Mouse (Mus musculus): ENCODE measurements around the gene Tada2a. TPM values are rescaled to one million over a fixed set of nuclear protein-coding genes. Genes with fewer than 3 reads are reported as not detected.

Tada2a gene
- polyA plus RNA-seq, 1 experiment from 2014 or later = 40.2 TPM

- Histone ChIP-seq H3K4me1 (replicated peaks; ENCODE audit: control insufficient read depth, insufficient read depth, low read length) (no peaks in the 10 kb centered on the region), H3K27me3 (replicated peaks; ENCODE audit: control insufficient read depth, insufficient read depth, low read length) (no peaks in the 10 kb centered on the region), H3K9me3 (ENCODE audit: control insufficient read depth, low read length) (no peaks in the 10 kb centered on the region), H3K36me3 (ENCODE audit: control insufficient read depth, insufficient read depth) (peaks cover 28% of the 10 kb centered on the region), H3K4me2 (ENCODE audit: low read length) (no peak overlapping the region), H3K9ac (replicated peaks; ENCODE audit: low read depth, low read length) (no peak overlapping the region), H3K4me3 (replicated peaks; ENCODE audit: low read length) (no peak overlapping the region), H3K27ac (ENCODE audit: low read length) (no peak overlapping the region)
- WGBS = 92% methylated on average over 4 of the region's 4 CpGs
- no peak for ATAC-seq
Measured at GRCm38 (mm10) chr11:84117431-84117830, 12.0 kb downstream of the Tada2a start.

- no peak overlapping the region for H3K4me3 ChIP-seq (replicated peaks; ENCODE audit: low read length)
- no peaks in the 10 kb centered on the region for H3K9me3 ChIP-seq (ENCODE audit: control insufficient read depth, low read length)
- H3K9ac ChIP-seq (replicated peaks; ENCODE audit: low read depth, low read length) = no peak overlapping the region
- no peak overlapping the region for H3K4me2 ChIP-seq (ENCODE audit: low read length)
- WGBS = 64% methylated on average over 2 of the region's 2 CpGs
- H3K27ac ChIP-seq (ENCODE audit: low read length) = no peak overlapping the region
- no peaks in the 10 kb centered on the region for H3K27me3 ChIP-seq (replicated peaks; ENCODE audit: control insufficient read depth, insufficient read depth, low read length)
- H3K4me1 ChIP-seq (replicated peaks; ENCODE audit: control insufficient read depth, insufficient read depth, low read length) = no peaks in the 10 kb centered on the region
- peaks cover 27% of the 10 kb centered on the region for H3K36me3 ChIP-seq (ENCODE audit: control insufficient read depth, insufficient read depth)
- ATAC-seq = no peak
Measured at GRCm38 (mm10) chr11:84116221-84116620, 13.2 kb downstream of the Tada2a start.

GRCm38 (mm10) chr11:84115646-84116045 lies 13.8 kb downstream of the Tada2a start:
- Histone ChIP-seq H3K4me1 (replicated peaks; ENCODE audit: control insufficient read depth, insufficient read depth, low read length) (no peaks in the 10 kb centered on the region), H3K4me3 (replicated peaks; ENCODE audit: low read length) (no peak overlapping the region), H3K4me2 (ENCODE audit: low read length) (no peak overlapping the region), H3K9ac (replicated peaks; ENCODE audit: low read depth, low read length) (no peak overlapping the region), H3K27ac (ENCODE audit: low read length) (no peak overlapping the region), H3K36me3 (ENCODE audit: control insufficient read depth, insufficient read depth) (peaks cover 24% of the 10 kb centered on the region), H3K27me3 (replicated peaks; ENCODE audit: control insufficient read depth, insufficient read depth, low read length) (no peaks in the 10 kb centered on the region), H3K9me3 (ENCODE audit: control insufficient read depth, low read length) (no peaks in the 10 kb centered on the region)
- 85% methylated on average over 9 of the region's 9 CpGs for WGBS
- ATAC-seq = no peak

- no peak overlapping the region for H3K9ac ChIP-seq (replicated peaks; ENCODE audit: low read depth, low read length)
- 89% methylated on average over 5 of the region's 5 CpGs for WGBS
- H3K27ac ChIP-seq (ENCODE audit: low read length) = no peak overlapping the region
- no peaks in the 10 kb centered on the region for H3K9me3 ChIP-seq (ENCODE audit: control insufficient read depth, low read length)
- no peaks in the 10 kb centered on the region for H3K4me1 ChIP-seq (replicated peaks; ENCODE audit: control insufficient read depth, insufficient read depth, low read length)
- peaks cover 14% of the 10 kb centered on the region for H3K36me3 ChIP-seq (ENCODE audit: control insufficient read depth, insufficient read depth)
- no peaks in the 10 kb centered on the region for H3K27me3 ChIP-seq (replicated peaks; ENCODE audit: control insufficient read depth, insufficient read depth, low read length)
- no peak overlapping the region for H3K4me2 ChIP-seq (ENCODE audit: low read length)
- H3K4me3 ChIP-seq (replicated peaks; ENCODE audit: low read length) = no peak overlapping the region
- ATAC-seq = no peak
Measured at GRCm38 (mm10) chr11:84113623-84114022, 15.8 kb downstream of the Tada2a start.

- Histone ChIP-seq H3K4me1 (replicated peaks; ENCODE audit: control insufficient read depth, insufficient read depth, low read length) (no peaks in the 10 kb centered on the region), H3K4me2 (ENCODE audit: low read length) (no peak overlapping the region), H3K36me3 (ENCODE audit: control insufficient read depth, insufficient read depth) (peaks cover 29% of the 10 kb centered on the region), H3K27me3 (replicated peaks; ENCODE audit: control insufficient read depth, insufficient read depth, low read length) (no peaks in the 10 kb centered on the region), H3K27ac (ENCODE audit: low read length) (no peak overlapping the region), H3K9me3 (ENCODE audit: control insufficient read depth, low read length) (no peaks in the 10 kb centered on the region), H3K9ac (replicated peaks; ENCODE audit: low read depth, low read length) (no peak overlapping the region), H3K4me3 (replicated peaks; ENCODE audit: low read length) (no peak overlapping the region)
- WGBS = 71% methylated on average over 2 of the region's 2 CpGs
- ATAC-seq = no peak
Measured at GRCm38 (mm10) chr11:84107137-84107536, 22.3 kb downstream of the Tada2a start.

GRCm38 (mm10) chr11:84104036-84104435 lies 25.4 kb downstream of the Tada2a start:
- peaks cover 35% of the 10 kb centered on the region for H3K36me3 ChIP-seq (ENCODE audit: control insufficient read depth, insufficient read depth)
- no peak for ATAC-seq
- no peak overlapping the region for H3K4me2 ChIP-seq (ENCODE audit: low read length)
- WGBS = 88% methylated on average over 6 of the region's 6 CpGs
- peaks cover 5% of the 10 kb centered on the region for H3K4me1 ChIP-seq (replicated peaks; ENCODE audit: control insufficient read depth, insufficient read depth, low read length)
- H3K4me3 ChIP-seq (replicated peaks; ENCODE audit: low read length) = no peak overlapping the region
- no peak overlapping the region for H3K9ac ChIP-seq (replicated peaks; ENCODE audit: low read depth, low read length)
- no peaks in the 10 kb centered on the region for H3K9me3 ChIP-seq (ENCODE audit: control insufficient read depth, low read length)
- H3K27me3 ChIP-seq (replicated peaks; ENCODE audit: control insufficient read depth, insufficient read depth, low read length) = no peaks in the 10 kb centered on the region
- no peak overlapping the region for H3K27ac ChIP-seq (ENCODE audit: low read length)

- Histone ChIP-seq H3K4me3 (replicated peaks; ENCODE audit: low read length) (no peak overlapping the region), H3K36me3 (ENCODE audit: control insufficient read depth, insufficient read depth) (peaks cover 22% of the 10 kb centered on the region), H3K4me1 (replicated peaks; ENCODE audit: control insufficient read depth, insufficient read depth, low read length) (peaks cover 8% of the 10 kb centered on the region), H3K9me3 (ENCODE audit: control insufficient read depth, low read length) (no peaks in the 10 kb centered on the region), H3K27ac (ENCODE audit: low read length) (no peak overlapping the region), H3K4me2 (ENCODE audit: low read length) (no peak overlapping the region), H3K9ac (replicated peaks; ENCODE audit: low read depth, low read length) (no peak overlapping the region), H3K27me3 (replicated peaks; ENCODE audit: control insufficient read depth, insufficient read depth, low read length) (no peaks in the 10 kb centered on the region)
- ATAC-seq = no peak
Measured at GRCm38 (mm10) chr11:84101182-84101581, 28.2 kb downstream of the Tada2a start.

GRCm38 (mm10) chr11:84097251-84097998 lies 32.0 kb downstream of the Tada2a start:
- no peaks in the 10 kb centered on the region for H3K9me3 ChIP-seq (ENCODE audit: control insufficient read depth, low read length)
- no peak for ATAC-seq
- no peak overlapping the region for H3K4me2 ChIP-seq (ENCODE audit: low read length)
- H3K4me1 ChIP-seq (replicated peaks; ENCODE audit: control insufficient read depth, insufficient read depth, low read length) = peaks cover 8% of the 10 kb centered on the region
- H3K27me3 ChIP-seq (replicated peaks; ENCODE audit: control insufficient read depth, insufficient read depth, low read length) = no peaks in the 10 kb centered on the region
- WGBS = 63% methylated on average over 5 of the region's 5 CpGs
- no peak overlapping the region; the same call in 1 of the 2 replicates for H3K27ac ChIP-seq (ENCODE audit: low read length)
- H3K9ac ChIP-seq (replicated peaks; ENCODE audit: low read depth, low read length) = no peak overlapping the region
- no peak overlapping the region for H3K4me3 ChIP-seq (replicated peaks; ENCODE audit: low read length)
- H3K36me3 ChIP-seq (ENCODE audit: control insufficient read depth, insufficient read depth) = peaks cover 8% of the 10 kb centered on the region

GRCm38 (mm10) chr11:84095084-84095483 lies 34.3 kb downstream of the Tada2a start:
- ATAC-seq = no peak
- 57% methylated on average over 4 of the region's 4 CpGs for WGBS
- no peaks in the 10 kb centered on the region for H3K9me3 ChIP-seq (ENCODE audit: control insufficient read depth, low read length)
- no peak overlapping the region for H3K27ac ChIP-seq (ENCODE audit: low read length)
- H3K27me3 ChIP-seq (replicated peaks; ENCODE audit: control insufficient read depth, insufficient read depth, low read length) = no peaks in the 10 kb centered on the region
- H3K4me2 ChIP-seq (ENCODE audit: low read length) = no peak overlapping the region
- no peak overlapping the region for H3K4me3 ChIP-seq (replicated peaks; ENCODE audit: low read length)
- H3K4me1 ChIP-seq (replicated peaks; ENCODE audit: control insufficient read depth, insufficient read depth, low read length) = peaks cover 4% of the 10 kb centered on the region; the same call in 1 of the 2 replicates
- H3K9ac ChIP-seq (replicated peaks; ENCODE audit: low read depth, low read length) = no peak overlapping the region
- 0 out of 2 replicates have a peak, but pooled peaks cover 6% of the 10 kb centered on the region for H3K36me3 ChIP-seq (ENCODE audit: control insufficient read depth, insufficient read depth)
